Mouse (Mus musculus): ENCODE results near the gene A630001G21Rik. TPM values are rescaled to one million over a fixed set of nuclear protein-coding genes. Genes with fewer than 3 reads are reported as not detected.
A peak's percentile ranks its signal among the peaks of the same experiment; 100 is the strongest.

A630001G21Rik gene
- polyA plus RNA-seq, 1 experiment from 2014 or later: 0.48 TPM

GRCm38 (mm10) chr1:85746511-85746910 is 31.9 kb downstream of the A630001G21Rik start:
- WGBS: 92% methylated on average over 5 of the region's 5 CpGs

GRCm38 (mm10) chr1:85744539-85744938 is 33.9 kb downstream of the A630001G21Rik start:
- Histone ChIP-seq H3K27me3 (replicated peaks; ENCODE audit: control insufficient read depth, insufficient read depth, low read length) (no peaks in the 10 kb centered on the region), H3K4me1 (ENCODE audit: control insufficient read depth, insufficient read depth, low read length) (no peaks in the 10 kb centered on the region), H3K9me3 (replicated peaks; ENCODE audit: control insufficient read depth, low read length) (no peaks in the 10 kb centered on the region), H3K4me2 (ENCODE audit: low read length) (no peak overlapping the region), H3K27ac (ENCODE audit: low read depth, low read length) (no peak overlapping the region), H3K9ac (ENCODE audit: low read length) (no peak overlapping the region), H3K36me3 (ENCODE audit: control insufficient read depth, insufficient read depth, low read length) (no peaks in the 10 kb centered on the region), H3K4me3 (ENCODE audit: low read depth, low read length) (no peak overlapping the region)
- ATAC-seq (no peak), DNase-seq (ENCODE audit: low spot score) (no peak)
- WGBS: 84% methylated on average over 3 of the region's 3 CpGs

More at GRCm38 (mm10) chr1:85746511-85746910, 31.9 kb downstream of the A630001G21Rik start:
- no peaks in the 10 kb centered on the region for H3K27me3 ChIP-seq (replicated peaks; ENCODE audit: control insufficient read depth, insufficient read depth, low read length)
- no peak overlapping the region for H3K27ac ChIP-seq (ENCODE audit: low read depth, low read length)
- no peak overlapping the region for H3K4me3 ChIP-seq (ENCODE audit: low read depth, low read length)
- H3K9ac ChIP-seq (ENCODE audit: low read length): no peak overlapping the region
- no peak for DNase-seq (ENCODE audit: low spot score)
- no peak for ATAC-seq
- H3K4me1 ChIP-seq (ENCODE audit: control insufficient read depth, insufficient read depth, low read length): no peaks in the 10 kb centered on the region
- H3K9me3 ChIP-seq (replicated peaks; ENCODE audit: control insufficient read depth, low read length): no peaks in the 10 kb centered on the region
- H3K4me2 ChIP-seq (ENCODE audit: low read length): no peak overlapping the region
- H3K36me3 ChIP-seq (ENCODE audit: control insufficient read depth, insufficient read depth, low read length): no peaks in the 10 kb centered on the region

- no peaks in the 10 kb centered on the region for H3K4me1 ChIP-seq (ENCODE audit: control insufficient read depth, insufficient read depth, low read length)
- no peak overlapping the region for H3K4me2 ChIP-seq (ENCODE audit: low read length)
- no peaks in the 10 kb centered on the region for H3K9me3 ChIP-seq (replicated peaks; ENCODE audit: control insufficient read depth, low read length)
- H3K36me3 ChIP-seq (ENCODE audit: control insufficient read depth, insufficient read depth, low read length): no peaks in the 10 kb centered on the region
- H3K27me3 ChIP-seq (replicated peaks; ENCODE audit: control insufficient read depth, insufficient read depth, low read length): no peaks in the 10 kb centered on the region
- H3K27ac ChIP-seq (ENCODE audit: low read depth, low read length): no peak overlapping the region
- H3K4me3 ChIP-seq (ENCODE audit: low read depth, low read length): no peak overlapping the region
- 8% methylated on average over 2 of the region's 2 CpGs for WGBS
- no peak overlapping the region for H3K9ac ChIP-seq (ENCODE audit: low read length)
- peak; percentile 16 for DNase-seq (ENCODE audit: low spot score)
- ATAC-seq: 0 out of 2 replicates have a peak, but pooled peaks have one; percentile 48
Observed at GRCm38 (mm10) chr1:85742916-85743505, 35.4 kb downstream of the A630001G21Rik start.

- no peaks in the 10 kb centered on the region for H3K4me1 ChIP-seq (ENCODE audit: control insufficient read depth, insufficient read depth, low read length)
- no peaks in the 10 kb centered on the region for H3K27me3 ChIP-seq (replicated peaks; ENCODE audit: control insufficient read depth, insufficient read depth, low read length)
- H3K4me3 ChIP-seq (ENCODE audit: low read depth, low read length): no peak overlapping the region
- WGBS: 64% methylated on average over 5 of the region's 5 CpGs
- H3K9ac ChIP-seq (ENCODE audit: low read length): no peak overlapping the region
- DNase-seq (ENCODE audit: low spot score) (no peak), ATAC-seq (no peak)
- H3K36me3 ChIP-seq (ENCODE audit: control insufficient read depth, insufficient read depth, low read length): no peaks in the 10 kb centered on the region
- H3K9me3 ChIP-seq (replicated peaks; ENCODE audit: control insufficient read depth, low read length): no peaks in the 10 kb centered on the region
- H3K4me2 ChIP-seq (ENCODE audit: low read length): no peak overlapping the region
- no peak overlapping the region for H3K27ac ChIP-seq (ENCODE audit: low read depth, low read length)
Observed at GRCm38 (mm10) chr1:85742333-85742732, 36.1 kb downstream of the A630001G21Rik start.

GRCm38 (mm10) chr1:85740923-85741322 is 37.5 kb downstream of the A630001G21Rik start:
- DNase-seq (ENCODE audit: low spot score): no peak
- no peaks in the 10 kb centered on the region for H3K27me3 ChIP-seq (replicated peaks; ENCODE audit: control insufficient read depth, insufficient read depth, low read length)

GRCm38 (mm10) chr1:85739819-85740218 is 38.6 kb downstream of the A630001G21Rik start:
- Histone ChIP-seq H3K9me3 (replicated peaks; ENCODE audit: control insufficient read depth, low read length) (no peaks in the 10 kb centered on the region), H3K27me3 (replicated peaks; ENCODE audit: control insufficient read depth, insufficient read depth, low read length) (no peaks in the 10 kb centered on the region), H3K4me2 (ENCODE audit: low read length) (no peak overlapping the region), H3K4me1 (ENCODE audit: control insufficient read depth, insufficient read depth, low read length) (no peaks in the 10 kb centered on the region), H3K36me3 (ENCODE audit: control insufficient read depth, insufficient read depth, low read length) (no peaks in the 10 kb centered on the region), H3K4me3 (ENCODE audit: low read depth, low read length) (no peak overlapping the region), H3K9ac (ENCODE audit: low read length) (no peak overlapping the region), H3K27ac (ENCODE audit: low read depth, low read length) (no peak overlapping the region)
- no peak for DNase-seq (ENCODE audit: low spot score)
- no peak for ATAC-seq

More at GRCm38 (mm10) chr1:85740923-85741322, 37.5 kb downstream of the A630001G21Rik start:
- no peaks in the 10 kb centered on the region for H3K4me1 ChIP-seq (ENCODE audit: control insufficient read depth, insufficient read depth, low read length)
- H3K27ac ChIP-seq (ENCODE audit: low read depth, low read length): no peak overlapping the region
- no peak for ATAC-seq
- no peak overlapping the region for H3K9ac ChIP-seq (ENCODE audit: low read length)
- 83% methylated on average over 6 of the region's 6 CpGs for WGBS
- H3K9me3 ChIP-seq (replicated peaks; ENCODE audit: control insufficient read depth, low read length): no peaks in the 10 kb centered on the region
- no peak overlapping the region for H3K4me3 ChIP-seq (ENCODE audit: low read depth, low read length)
- no peak overlapping the region for H3K4me2 ChIP-seq (ENCODE audit: low read length)
- H3K36me3 ChIP-seq (ENCODE audit: control insufficient read depth, insufficient read depth, low read length): no peaks in the 10 kb centered on the region

- Histone ChIP-seq H3K4me3 (ENCODE audit: low read depth, low read length) (no peak overlapping the region), H3K36me3 (ENCODE audit: control insufficient read depth, insufficient read depth, low read length) (no peaks in the 10 kb centered on the region), H3K27me3 (replicated peaks; ENCODE audit: control insufficient read depth, insufficient read depth, low read length) (no peaks in the 10 kb centered on the region), H3K9ac (ENCODE audit: low read length) (no peak overlapping the region), H3K27ac (ENCODE audit: low read depth, low read length) (no peak overlapping the region), H3K4me1 (ENCODE audit: control insufficient read depth, insufficient read depth, low read length) (no peaks in the 10 kb centered on the region), H3K4me2 (ENCODE audit: low read length) (no peak overlapping the region), H3K9me3 (replicated peaks; ENCODE audit: control insufficient read depth, low read length) (no peaks in the 10 kb centered on the region)
- no peak for ATAC-seq
- 94% methylated on average over 4 of the region's 4 CpGs for WGBS
- no peak for DNase-seq (ENCODE audit: low spot score)
Observed at GRCm38 (mm10) chr1:85739000-85739399, 39.4 kb downstream of the A630001G21Rik start.

- no peak overlapping the region for H3K4me3 ChIP-seq (ENCODE audit: low read depth, low read length)
- DNase-seq (ENCODE audit: low spot score) (peak; percentile 84), ATAC-seq (peak; percentile 66)
- no peaks in the 10 kb centered on the region for H3K9me3 ChIP-seq (replicated peaks; ENCODE audit: control insufficient read depth, low read length)
- H3K4me1 ChIP-seq (ENCODE audit: control insufficient read depth, insufficient read depth, low read length): no peaks in the 10 kb centered on the region
- WGBS: 39% methylated on average over 18 of the region's 18 CpGs
- no peak overlapping the region for H3K9ac ChIP-seq (ENCODE audit: low read length)
- no peaks in the 10 kb centered on the region for H3K36me3 ChIP-seq (ENCODE audit: control insufficient read depth, insufficient read depth, low read length)
- no peaks in the 10 kb centered on the region for H3K27me3 ChIP-seq (replicated peaks; ENCODE audit: control insufficient read depth, insufficient read depth, low read length)
- peak overlapping the region; percentile 29; the same call in 1 of the 2 replicates for H3K4me2 ChIP-seq (ENCODE audit: low read length)
- no peak overlapping the region for H3K27ac ChIP-seq (ENCODE audit: low read depth, low read length)
Observed at GRCm38 (mm10) chr1:85736355-85737184, 41.9 kb downstream of the A630001G21Rik start.

All from forebrain, embryonic 14.5 days (tissue).